Mouse (Mus musculus): Measurements from ENCODE around the gene Fam131a.

GRCm38 (mm10) chr16:20725750-20726149 is 32.7 kb downstream of the Fam131a start:
- TF ChIP-seq CTCF (IDR thresholded peaks at IDR 0.05) (no peak), POLR2A (IDR thresholded peaks at IDR 0.05; ENCODE audit: insufficient read depth, low read depth, low read length) (no peak), EP300 (IDR thresholded peaks at IDR 0.05; ENCODE audit: insufficient read depth, low read depth, low read length) (no peak)
